Mouse (Mus musculus) cortical plate, adult 2 months (tissue): Measurements from ENCODE around the gene Egfl6.

Experiments
- CTCF ChIP-seq: fragments of 200-500 bp; IDR thresholded peaks from 2 replicates; pipeline ENCODE4 v1.5.1; 2011; ENCODE audit warnings: mild to moderate bottlenecking, control low read depth, low read length; ENCODE audit not compliant: insufficient read depth; ENCODE audit errors: extremely low read depth
- POLR2A ChIP-seq: fragments of 200-500 bp; IDR thresholded peaks from 2 replicates; pipeline ENCODE4 v1.6.1; 2011; ENCODE audit warnings: mild to moderate bottlenecking, low read length, control low read depth; ENCODE audit not compliant: insufficient read depth; ENCODE audit errors: extremely low read depth

DNA sequence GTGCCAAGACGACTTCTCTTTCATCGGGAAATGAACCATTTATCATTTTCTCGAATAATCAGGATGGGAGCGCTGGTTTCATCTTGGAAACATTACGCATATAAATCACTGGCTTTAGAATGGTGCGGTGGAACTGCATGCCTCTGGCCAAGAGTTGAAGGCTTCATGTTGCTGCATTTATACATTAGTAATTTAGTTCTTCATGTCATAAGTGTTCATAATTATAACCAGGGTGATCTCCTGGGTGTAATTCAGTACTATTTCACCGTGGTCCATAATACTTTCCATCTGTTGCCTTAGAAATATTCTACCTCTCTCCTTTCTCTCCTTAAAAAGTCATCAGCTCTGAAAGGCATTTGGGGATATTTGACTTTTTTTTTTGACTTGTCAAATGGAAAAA lies 29.7 kb upstream of the Egfl6 start:
- TF ChIP-seq POLR2A: no peak
- TF ChIP-seq CTCF: no peak
